Mouse (Mus musculus) G1E (cell line): ENCODE measurements at regions not wholly inside any gene's neighbourhood (a gene's known extent, or its start where the extent isn't known, plus 50 kb on each side); places are given as distances from the start of the nearest gene placed in this dataset.

Experiments used
- CTCF ChIP-seq: IDR thresholded peaks from 2 replicates; pipeline ENCODE4 v1.5.1; 2012; ENCODE audit warnings: low read depth, low read length, inconsistent platforms, mixed read lengths
- GATA1 ChIP-seq: IDR thresholded peaks from 2 replicates; pipeline ENCODE4 v1.6.1; 2012; ENCODE audit warnings: borderline replicate concordance, low read length, inconsistent platforms, mixed read lengths

- TF ChIP-seq CTCF (no peak), GATA1 (no peak)
Observed at GRCm38 (mm10) chr7:136142832-136143231, 426.7 kb upstream of the Mki67 start.
